Mouse (Mus musculus) small intestine, adult 2 months (tissue): ENCODE measurements around the gene Tardbp.

Experiments
- CTCF ChIP-seq: fragments of 200-500 bp; IDR thresholded peaks from 2 replicates; pipeline ENCODE4 v1.5.1; 2012; ENCODE audit warnings: low read depth, mild to moderate bottlenecking, control low read depth, inconsistent platforms, low read length, moderate library complexity, mixed read lengths; ENCODE audit not compliant: insufficient replicate concordance, insufficient read length; ENCODE audit errors: extremely low read depth
- POLR2A ChIP-seq: fragments of 200-500 bp; IDR thresholded peaks from 2 replicates; pipeline ENCODE4 v1.6.1; 2012; ENCODE audit warnings: low read depth, mild to moderate bottlenecking, control low read depth, inconsistent platforms, low read length, moderate library complexity

DNA sequence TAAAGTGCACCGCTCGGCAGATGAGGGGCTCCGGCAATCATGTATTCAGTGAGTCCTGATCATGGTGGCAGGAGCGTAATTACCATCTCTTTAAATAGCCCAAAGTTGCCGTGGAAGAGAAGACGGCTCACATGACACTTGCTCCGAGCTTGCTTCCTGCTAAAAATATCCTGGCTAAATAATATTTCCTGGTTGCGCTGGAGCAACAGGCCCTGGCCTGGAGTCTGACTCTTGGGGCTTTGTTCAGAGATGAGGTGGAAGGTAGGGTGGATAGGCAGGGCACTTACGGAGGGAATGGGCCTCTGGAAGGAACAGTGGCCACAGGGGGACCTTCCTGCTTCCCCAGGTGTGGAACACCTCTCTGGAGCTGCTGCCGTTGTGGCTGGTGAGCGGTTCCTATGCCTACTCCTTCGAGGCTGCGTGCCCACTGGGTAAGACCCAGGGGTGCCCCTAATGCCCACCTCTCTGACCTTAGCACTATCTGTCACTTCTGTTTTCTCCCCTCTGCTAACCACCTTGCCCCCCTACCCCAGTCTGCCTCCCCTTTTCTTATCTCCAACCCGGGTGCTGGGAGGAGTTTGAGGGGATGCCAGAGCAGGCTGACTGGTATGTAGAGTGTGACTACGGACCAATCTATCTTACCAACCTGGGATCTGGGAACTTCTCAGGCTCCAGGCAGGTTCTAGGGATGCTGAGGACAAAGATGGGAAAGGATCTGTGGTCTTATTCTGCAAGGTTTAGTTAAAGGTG, 40.4 kb upstream of the Tardbp start:
- TF ChIP-seq CTCF (no peak), POLR2A (no peak)
